Mouse (Mus musculus) adrenal gland, postnatal 4 days (tissue): ENCODE measurements around the gene Lrrc23. TPM values are rescaled to one million over a fixed set of nuclear protein-coding genes. Genes with fewer than 3 reads are reported as not detected.

Experiments
- DNase-seq, 2 experiments: peaks; one replicate each; pipeline ENCODE4 v3.0.0; 2021 to 2022; ENCODE audit warnings: low spot score in 2 of 2, mixed read lengths in 2 of 2
- total RNA-seq, 2 experiments: library from RNA; stranded (reverse); gene quantifications; 2 replicates each; pipeline ENCODE4 v1.2.3; 2021

The Lrrc23 gene
- total RNA-seq, 2 experiments from 2014 or later: not detected

- no peak for DNase-seq
These were observed 10.3 kb downstream of the Lrrc23 start, which contains the start of gene Eno2 for GRCm38 (mm10) chr6:124769101-124769765. Gene Eno2 (minus strand): TSS chr6:124769673.

- DNase-seq: no peak
These were observed 10.9 kb downstream of the Lrrc23 start for GRCm38 (mm10) chr6:124768704-124769044.

- DNase-seq: no peak
These were observed 11.4 kb downstream of the Lrrc23 start for GRCm38 (mm10) chr6:124767920-124768703.

GRCm38 (mm10) chr6:124767536-124767919 lies 12.0 kb downstream of the Lrrc23 start:
- no peak for DNase-seq

- no peak for DNase-seq
These were observed 13.6 kb downstream of the Lrrc23 start for GRCm38 (mm10) chr6:124765951-124766350.

GRCm38 (mm10) chr6:124759259-124759658 lies 20.3 kb downstream of the Lrrc23 start:
- peak in 1 of 2 experiments; percentile 73 for DNase-seq

- no peak for DNase-seq
These were observed 20.7 kb downstream of the Lrrc23 start for GRCm38 (mm10) chr6:124758849-124759232.

- DNase-seq: no peak
These were observed 21.3 kb downstream of the Lrrc23 start for GRCm38 (mm10) chr6:124757909-124758848.

GRCm38 (mm10) chr6:124757351-124757880 lies 22.1 kb downstream of the Lrrc23 start:
- DNase-seq: no peak

- peak; percentile 69 to 70 for DNase-seq
These were observed 22.7 kb downstream of the Lrrc23 start for GRCm38 (mm10) chr6:124756652-124757350.

- peak in 1 of 2 experiments; percentile 63 for DNase-seq
These were observed 23.5 kb downstream of the Lrrc23 start, which contains the start of the genes Gm45234 and Atn1 for GRCm38 (mm10) chr6:124755831-124756595. Gene Gm45234 (minus strand): TSS chr6:124756021. Gene Atn1 (minus strand): TSS chr6:124756524.

GRCm38 (mm10) chr6:124755306-124755705 lies 24.2 kb downstream of the Lrrc23 start:
- DNase-seq: no peak

- DNase-seq: no peak
These were observed 25.7 kb downstream of the Lrrc23 start for GRCm38 (mm10) chr6:124753861-124754260.

- no peak for DNase-seq
These were observed 29.1 kb downstream of the Lrrc23 start for GRCm38 (mm10) chr6:124750405-124750804.

GRCm38 (mm10) chr6:124746654-124747632 lies 32.6 kb downstream of the Lrrc23 start:
- no peak for DNase-seq

- no peak for DNase-seq
These were observed 33.3 kb downstream of the Lrrc23 start for GRCm38 (mm10) chr6:124746296-124746605.

GRCm38 (mm10) chr6:124745490-124746295 lies 33.8 kb downstream of the Lrrc23 start:
- DNase-seq: peak; percentile 91
